Mouse (Mus musculus) megakaryocyte, embryonic 14.5 days (primary cell): ENCODE results near the gene Gm10134.

Experiments
- FLI1 ChIP-seq: IDR thresholded peaks from 2 replicates; pipeline ENCODE4 v1.6.1; 2012; ENCODE audit warnings: low read length, inconsistent platforms, mixed read lengths
- GATA1 ChIP-seq: IDR thresholded peaks from 3 replicates; pipeline ENCODE4 v1.6.1; 2012; ENCODE audit warnings: mixed read lengths, low read length, inconsistent platforms, borderline replicate concordance

DNA sequence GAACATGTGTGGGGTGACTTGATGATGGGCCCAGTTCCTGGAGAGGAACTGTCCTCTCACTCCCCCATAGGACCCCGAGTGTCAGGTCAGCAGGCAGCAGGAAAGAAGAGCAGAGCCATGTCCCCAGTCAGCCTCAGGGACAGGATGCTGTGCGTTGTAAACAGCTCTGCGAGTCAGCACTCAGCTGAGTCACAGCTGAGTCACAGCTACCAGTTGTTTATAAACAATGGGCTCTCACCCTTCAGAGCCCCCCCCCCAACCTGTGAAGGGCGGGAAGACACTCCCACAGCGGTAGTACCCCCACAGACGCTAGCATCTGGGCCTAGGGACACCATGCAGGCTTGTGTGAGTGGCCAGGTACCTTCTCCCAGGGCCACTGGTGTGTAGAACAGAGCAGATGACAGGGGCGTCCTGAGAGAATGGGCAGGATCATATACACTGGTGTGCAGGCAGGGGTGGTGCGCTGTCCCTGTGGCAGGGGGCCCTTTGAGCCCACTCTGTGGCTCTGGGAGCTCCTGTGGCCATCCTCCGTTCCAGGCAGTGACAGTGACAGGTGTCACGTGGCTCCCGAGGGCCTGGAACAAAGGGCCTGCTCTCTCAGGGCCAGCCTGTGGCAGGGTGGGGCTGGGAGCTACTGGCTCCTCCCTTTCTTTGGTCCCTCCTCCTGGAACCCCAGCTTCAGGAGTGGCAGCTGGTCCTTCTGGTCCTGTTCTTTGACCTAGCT is 19.5 kb downstream of the Gm10134 start:
- TF ChIP-seq GATA1 (no peak), FLI1 (no peak)
